Mouse (Mus musculus) C2C12 (cell line): Measurements from ENCODE around the gene Cltc.
"Not testable (repeated sequence)": the region's sequence is repeated elsewhere in the genome, so short reads cannot be mapped to it uniquely, and the experiment has no call there.

ENCODE experiments used
- CTCF ChIP-seq: IDR thresholded peaks from one replicate; pipeline ENCODE4 v1.5.1; 2011; ENCODE audit not compliant: control insufficient read depth, insufficient read depth, insufficient read length
- MAX ChIP-seq: IDR thresholded peaks from one replicate; pipeline ENCODE4 v1.6.1; 2011; ENCODE audit warnings: mild to moderate bottlenecking, control low read depth
- MYOD1 ChIP-seq: IDR thresholded peaks from one replicate; pipeline ENCODE4 v1.6.1; 2011; ENCODE audit warnings: low read depth; ENCODE audit not compliant: control insufficient read depth, insufficient read length
- MYOG ChIP-seq: IDR thresholded peaks from one replicate; pipeline ENCODE4 v1.6.1; 2011; ENCODE audit not compliant: control insufficient read depth, insufficient read length; ENCODE audit errors: extremely low read depth
- USF1 ChIP-seq: IDR thresholded peaks from one replicate; pipeline ENCODE4 v1.6.1; 2011; ENCODE audit warnings: low read depth, mild to moderate bottlenecking, control low read depth, moderate library complexity

- not testable (repeated sequence) for TF ChIP-seq CTCF, MYOG, MAX, MYOD1, USF1
Measured at GRCm38 (mm10) chr11:86738308-86738707, 19.1 kb downstream of the Cltc start.
